Mouse (Mus musculus) granulocyte monocyte progenitor cell, adult 5-6 weeks (primary cell): ENCODE results near the gene Ccr4. TPM values are rescaled to one million over a fixed set of nuclear protein-coding genes. Genes with fewer than 3 reads are reported as not detected.
A peak's percentile ranks its signal among the peaks of the same experiment; 100 is the strongest.

Experiments
- ATAC-seq: replicated peaks from 2 replicates; pipeline ENCODE4 v1.8.0; 2016; ENCODE audit warnings: mild to moderate bottlenecking, moderate TSS enrichment, inconsistent platforms; ENCODE audit not compliant: poor library complexity, severe bottlenecking
- total RNA-seq, 2 experiments: library from RNA; stranded (forward) in 1 of 2; stranded (reverse) in 1 of 2; fragments of 200-712, 200-1000 nt in 1 of 2; fragments of >200 nt in 1 of 2; fragmentation: Nextera tagmentation in 1 of 2; gene quantifications; 2 replicates each; pipeline ENCODE4 v1.2.3; 2014 to 2017

The Ccr4 gene
- total RNA-seq, 2 experiments from 2014 or later, result not detected

DNA sequence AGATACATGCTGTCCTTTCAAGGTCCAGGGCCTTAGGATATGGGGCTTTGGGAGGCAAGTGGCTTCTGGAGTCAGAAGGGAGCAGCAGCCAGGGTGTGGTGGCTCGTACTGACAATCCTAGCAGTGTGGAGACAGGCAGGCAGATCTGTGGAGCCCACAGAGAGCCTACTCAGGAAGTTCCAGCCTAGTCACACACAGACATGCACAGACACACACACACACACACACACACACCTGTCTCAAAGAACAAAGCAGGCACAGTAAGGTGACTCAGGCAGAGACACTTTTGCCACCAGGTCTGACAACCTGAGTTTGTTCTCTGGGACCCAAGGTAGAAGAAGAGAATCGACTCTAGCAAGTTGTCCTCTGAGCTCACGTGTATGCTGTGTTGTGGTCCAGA is 23.8 kb downstream of the Ccr4 start:
- no peak for ATAC-seq

DNA sequence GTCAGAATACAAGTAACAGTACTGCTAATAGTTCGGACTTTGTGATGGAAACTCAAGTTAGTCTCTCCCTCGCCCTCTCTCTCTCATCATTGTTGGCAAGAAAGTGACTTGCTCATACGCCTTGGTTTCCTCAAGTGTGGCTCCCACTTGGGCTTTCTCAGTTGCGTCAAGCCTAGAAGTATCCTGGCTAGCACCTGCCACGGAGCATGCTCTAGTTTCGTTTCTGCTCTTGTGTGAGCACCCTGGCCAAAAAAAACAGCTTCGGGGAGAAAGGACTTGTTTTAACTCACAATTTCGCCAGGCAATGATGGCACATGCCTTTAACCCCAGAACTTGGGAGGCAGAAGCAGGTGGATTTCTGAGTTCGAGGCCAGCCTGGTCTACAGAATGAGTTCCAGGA is 27.7 kb downstream of the Ccr4 start:
- no peak for ATAC-seq

DNA sequence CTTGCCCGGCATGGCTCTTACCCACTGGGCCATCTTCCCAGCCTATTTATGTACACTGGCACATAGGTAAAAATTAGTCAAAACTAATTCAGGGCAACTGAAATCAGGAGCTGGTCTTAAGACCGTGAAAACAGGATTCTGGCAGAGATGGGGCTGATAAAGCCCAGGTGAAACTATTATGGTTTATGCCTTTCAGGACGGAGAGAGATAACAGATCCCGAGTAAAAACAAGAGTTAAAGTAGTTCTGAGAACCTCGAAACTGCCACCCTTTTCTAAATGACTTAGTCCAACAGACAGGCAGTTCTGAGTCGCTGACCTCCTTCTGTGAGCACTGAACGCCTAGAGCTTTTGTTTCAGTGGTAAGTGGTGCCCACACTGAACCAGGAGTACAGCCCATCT is 32.8 kb downstream of the Ccr4 start:
- no peak for ATAC-seq

DNA sequence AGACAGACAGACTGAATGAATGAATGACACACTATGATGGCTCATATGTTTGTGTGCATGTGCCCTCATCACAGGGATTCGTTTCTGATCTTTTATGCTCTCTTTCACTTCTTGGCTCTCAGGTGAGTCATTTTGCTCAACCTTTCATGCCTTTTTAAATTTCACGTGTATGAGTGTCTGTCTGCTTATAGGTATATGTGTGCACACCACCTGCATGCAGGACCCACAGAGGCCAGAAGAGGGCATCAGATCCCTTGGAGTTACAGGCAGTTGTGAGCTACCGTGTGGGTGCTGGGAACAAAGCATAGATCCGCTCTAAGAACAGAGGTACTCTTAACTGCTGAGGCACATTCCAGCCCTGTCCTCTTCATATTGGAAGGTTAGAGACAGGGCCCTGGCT is 36.0 kb downstream of the Ccr4 start:
- no peak for ATAC-seq

DNA sequence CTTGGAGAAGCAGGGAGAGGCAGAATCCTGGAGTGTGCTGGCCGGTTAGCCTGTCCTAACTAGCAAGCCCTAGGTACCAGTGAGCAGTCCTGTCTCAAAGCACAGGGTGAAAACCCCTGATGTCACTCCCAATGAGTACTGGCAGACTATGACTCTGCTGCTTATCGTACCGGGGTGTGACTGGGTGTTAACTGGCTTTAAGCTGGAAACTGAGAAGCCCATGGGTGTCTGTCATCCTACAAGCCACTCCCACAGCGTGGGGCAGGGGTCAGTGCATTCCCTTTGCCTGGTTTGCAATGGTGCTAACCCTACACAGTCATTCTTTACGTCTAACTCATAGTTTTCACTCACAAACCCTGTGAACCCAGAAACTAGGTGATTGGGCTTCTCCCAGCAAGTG is 36.5 kb downstream of the Ccr4 start:
- no peak for ATAC-seq

DNA sequence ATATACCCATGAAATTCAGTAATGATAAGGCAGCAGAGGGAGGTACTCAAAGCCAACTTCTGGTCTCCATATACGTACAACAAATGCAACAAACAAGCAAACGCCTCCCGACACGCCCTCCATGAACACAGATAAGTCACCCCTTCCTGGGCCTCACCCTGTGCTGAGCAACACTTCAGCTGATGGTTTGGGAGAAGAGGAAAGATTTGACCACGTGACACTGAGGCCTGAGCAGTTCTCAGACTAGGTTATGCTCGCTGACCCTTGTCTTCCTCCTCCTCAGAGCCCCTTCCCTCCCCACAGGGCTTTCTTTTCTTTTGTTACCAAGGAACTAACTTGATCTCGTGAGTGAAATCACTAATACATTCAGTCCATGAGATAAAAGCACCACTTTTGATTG is 37.8 kb downstream of the Ccr4 start:
- no peak for ATAC-seq

DNA sequence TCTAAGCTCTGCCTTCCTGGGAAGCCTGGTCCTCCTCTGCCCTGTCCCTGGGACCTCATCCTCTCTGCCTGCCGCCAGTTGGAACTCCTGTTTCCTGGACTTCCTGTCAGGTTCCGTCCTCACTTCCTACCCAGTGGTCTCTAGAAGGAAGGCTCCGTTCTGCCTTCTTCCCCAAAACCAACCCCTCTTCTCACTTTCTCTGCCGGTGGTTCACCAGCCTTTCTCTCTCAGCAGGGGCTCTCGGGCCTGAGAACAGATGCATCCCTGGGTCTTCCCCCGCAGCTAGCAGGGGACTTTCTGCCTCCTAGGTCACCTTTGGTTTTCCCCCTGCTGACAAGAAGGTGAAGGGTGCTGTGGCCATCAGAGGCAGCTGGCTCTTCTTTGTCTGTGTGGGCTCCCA is 39.3 kb downstream of the Ccr4 start:
- no peak for ATAC-seq

DNA sequence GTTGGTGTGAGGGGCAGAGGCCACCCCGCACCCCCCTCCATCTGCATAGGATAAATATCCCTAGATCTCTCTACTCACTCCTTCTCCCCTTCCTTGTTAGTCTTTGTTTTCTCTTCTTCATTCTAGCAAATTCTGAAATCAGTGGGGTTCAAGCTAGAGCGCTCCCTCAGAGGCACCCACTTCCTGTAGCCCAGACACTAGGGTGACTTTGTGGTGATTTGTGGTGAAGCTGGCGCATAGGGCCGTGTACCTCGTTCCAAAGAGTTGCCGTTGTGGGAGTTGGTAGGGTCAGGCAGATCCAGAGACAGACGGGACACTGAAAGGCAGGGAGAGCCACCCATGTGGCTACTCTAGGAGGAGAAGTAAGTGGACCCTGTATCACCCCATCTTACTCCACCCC is 42.1 kb downstream of the Ccr4 start:
- no peak for ATAC-seq

DNA sequence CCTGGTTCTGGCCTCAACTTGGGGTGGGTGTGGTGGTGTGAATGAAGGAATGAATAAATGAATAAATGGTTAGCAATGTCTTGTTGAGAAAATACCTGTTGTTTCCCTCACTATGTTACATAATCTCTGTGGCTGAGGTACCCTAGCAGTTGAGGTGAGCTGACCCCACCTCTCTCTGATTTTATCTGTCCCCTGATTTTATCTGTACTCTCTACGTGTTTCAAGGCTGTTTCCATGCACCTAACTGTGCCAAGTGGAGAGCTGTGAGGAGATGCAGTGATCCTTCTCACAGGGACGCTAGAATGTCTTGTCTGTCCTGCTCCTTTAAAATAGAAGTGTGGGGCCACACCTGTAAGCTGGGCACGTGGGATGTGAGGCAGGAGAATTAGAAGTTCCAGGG is 46.3 kb downstream of the Ccr4 start:
- no peak for ATAC-seq

DNA sequence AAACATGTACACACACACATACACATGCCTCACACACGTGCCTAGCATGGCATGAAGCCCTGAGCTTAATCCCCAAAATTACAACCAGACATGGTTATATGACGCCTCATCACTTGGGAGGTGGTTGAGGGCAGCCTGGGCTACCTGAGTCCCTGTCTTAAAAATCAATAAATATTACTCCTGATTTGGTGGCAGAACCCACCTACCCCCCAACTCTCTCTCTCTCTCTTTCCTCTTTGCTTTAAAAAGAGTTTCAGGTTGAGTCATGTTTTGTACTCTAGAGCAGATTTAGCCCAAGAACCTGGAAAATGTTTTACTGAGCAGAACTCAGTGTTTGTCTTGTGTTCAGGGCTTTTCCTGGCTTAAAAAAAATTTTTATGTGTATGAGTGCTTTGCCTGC is 49.3 kb downstream of the Ccr4 start:
- ATAC-seq, result no peak

DNA sequence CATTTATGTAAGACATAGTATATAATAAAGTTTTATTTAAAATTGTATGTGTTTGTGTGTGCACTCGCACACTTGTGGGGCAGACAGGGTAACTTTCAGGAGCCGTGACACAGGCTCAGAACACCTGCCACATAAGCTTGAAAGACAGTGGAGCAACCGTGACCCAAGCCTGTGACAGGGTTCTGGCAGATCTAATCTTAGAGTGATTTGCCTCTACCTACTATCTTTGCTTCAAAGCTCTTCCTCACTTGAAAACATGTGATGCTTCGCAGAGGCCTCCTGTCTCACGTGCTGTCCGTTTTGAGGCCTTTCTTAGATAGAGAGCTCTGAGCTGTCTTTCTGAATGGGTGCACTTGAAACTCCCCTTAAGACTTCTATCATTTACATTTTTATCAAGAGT is 52.3 kb downstream of the Ccr4 start:
- no peak for ATAC-seq

DNA sequence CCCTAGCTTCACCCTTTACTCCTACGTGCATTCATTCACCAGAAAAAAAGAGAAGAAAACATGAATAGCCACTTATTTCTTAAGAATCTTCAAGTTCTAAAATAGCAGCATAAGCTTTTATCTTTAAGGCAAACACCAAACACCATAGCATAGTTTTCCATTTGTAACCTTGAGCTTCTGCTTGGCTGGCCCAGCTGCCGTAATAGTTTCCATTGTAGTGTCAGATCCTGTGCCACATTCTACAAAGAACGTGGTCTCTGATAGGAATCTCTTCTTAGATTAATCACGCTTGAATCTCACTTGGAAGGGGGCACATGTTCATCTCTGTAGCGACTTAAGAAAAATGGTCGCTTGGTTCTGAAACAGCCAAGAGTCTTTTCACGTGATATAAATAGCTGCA is 53.1 kb downstream of the Ccr4 start:
- no peak for ATAC-seq

DNA sequence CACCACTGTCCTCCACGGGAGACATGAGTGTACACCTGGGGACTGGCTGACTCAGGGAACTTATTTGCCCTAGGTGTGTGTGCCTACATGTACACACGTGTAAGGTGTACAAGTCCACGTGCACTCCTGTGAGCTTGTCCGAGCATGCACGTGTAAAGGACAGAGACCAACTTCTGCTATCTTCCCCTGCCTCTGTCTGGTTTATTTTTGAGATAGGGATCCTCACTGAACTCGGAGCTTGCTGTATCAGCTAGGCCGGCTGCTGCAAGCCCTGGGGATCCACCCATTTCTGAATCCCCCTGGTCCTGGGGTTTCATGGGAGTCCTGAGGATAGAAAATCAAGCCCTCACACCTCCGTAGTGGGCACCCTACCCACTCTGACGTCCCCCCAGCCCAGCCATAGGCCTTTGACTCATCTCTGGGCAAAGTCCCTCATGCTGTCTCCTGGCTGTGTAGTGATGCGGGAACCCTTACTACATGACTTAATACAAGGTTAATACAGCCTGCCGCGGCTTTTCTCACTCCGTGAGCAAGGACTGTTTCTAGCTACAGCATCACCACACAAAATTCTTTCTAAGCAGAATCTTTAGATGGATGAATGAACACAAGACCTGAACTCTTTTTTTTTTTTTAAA is 55.5 kb downstream of the Ccr4 start:
- ATAC-seq, result no peak

DNA sequence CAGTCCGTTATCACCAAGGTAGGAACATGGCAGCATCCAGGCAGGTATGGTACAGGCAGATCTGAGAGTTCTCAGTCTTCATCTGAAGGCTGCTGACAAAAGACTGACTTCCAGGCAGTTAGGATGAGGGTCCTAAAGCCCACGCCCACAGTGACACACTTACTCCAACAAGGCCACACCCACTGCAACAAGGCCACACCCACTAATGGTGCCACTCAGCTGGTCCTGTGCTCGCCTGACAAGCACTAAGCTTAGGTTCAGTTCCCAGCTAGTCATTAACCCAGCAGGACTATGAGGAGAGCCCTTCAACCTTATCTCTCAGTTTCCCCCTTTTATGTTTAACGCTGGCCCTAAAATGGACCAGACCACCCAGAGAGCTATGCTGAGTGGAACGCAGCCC is 56.0 kb downstream of the Ccr4 start:
- no peak for ATAC-seq

DNA sequence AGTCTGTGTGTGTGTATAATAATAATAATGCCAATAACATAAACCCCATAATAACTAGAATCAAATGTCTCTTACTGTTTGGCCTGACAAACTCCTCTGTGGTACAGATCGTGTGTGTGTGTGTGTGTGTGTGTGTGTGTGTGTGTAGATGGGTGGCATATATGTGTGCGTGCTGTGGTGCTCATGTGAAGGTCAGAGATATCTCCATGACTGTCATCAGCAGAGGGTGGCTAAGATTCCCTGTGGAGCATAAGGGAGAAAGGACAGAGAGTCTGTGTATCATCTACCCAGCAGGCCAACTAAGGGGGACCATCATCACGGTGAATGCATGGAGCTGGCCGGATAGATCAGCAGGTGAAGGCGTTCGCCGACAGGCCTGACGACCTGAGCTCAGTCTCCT is 57.8 kb downstream of the Ccr4 start:
- ATAC-seq, result no peak

DNA sequence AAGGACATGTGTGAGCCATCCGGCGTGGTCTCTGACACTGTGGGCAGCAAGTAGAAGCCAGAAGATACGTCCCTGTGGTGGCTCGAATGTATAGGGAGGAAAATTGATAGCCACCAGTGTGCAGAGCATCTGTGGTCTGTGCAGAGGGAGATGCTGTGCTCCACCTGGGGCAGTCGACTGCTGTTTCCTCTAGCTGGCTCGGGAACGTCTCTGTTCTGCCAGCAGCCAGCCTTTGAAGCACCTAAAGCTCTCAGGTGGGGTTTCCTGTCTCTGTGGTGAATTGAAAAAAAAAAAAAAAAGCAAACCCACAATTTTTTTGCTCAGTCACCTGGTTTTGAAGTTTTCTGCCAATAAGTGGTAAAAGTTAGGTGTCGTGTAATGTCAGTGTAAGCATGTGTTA is 61.4 kb downstream of the Ccr4 start:
- no peak for ATAC-seq

DNA sequence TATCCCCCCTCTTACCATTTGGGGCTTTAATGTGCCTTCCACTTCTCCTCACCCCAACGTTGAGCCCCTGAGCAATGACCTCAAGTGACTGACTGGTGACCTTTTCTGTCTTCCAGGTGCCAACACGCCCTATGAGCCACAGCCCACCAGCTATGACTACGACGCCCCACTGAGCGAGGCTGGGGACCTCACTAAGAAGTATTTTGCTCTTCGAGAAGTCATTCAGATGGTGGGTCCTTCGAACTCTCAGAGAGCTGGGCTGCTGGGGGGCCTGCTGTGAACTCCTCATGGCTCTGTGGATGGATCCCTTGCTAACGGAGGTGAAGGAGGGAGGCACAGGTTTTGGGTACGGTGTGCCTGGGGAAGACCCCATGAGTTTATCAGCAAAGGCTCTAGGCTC is 61.8 kb downstream of the Ccr4 start:
- ATAC-seq, result no peak

DNA sequence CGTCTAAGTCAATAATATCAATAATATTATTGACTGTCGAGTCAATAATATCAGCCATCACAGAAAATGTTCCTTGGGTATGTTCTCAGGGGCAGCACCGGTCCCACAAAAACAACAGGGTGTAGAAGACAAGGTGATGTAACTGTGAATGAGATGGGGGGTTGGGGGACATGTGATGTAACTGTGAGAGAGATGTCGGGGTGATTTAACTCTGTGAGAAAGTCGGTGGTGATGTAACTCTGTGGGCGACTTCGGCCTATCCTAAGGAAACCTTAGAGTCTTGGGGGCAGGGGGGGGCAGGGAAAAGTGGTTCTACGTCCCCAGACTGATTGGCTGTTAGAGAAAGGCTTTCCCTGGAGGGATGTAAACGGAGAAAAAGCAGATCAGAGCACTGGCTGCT is 62.5 kb downstream of the Ccr4 start:
- ATAC-seq, result peak; percentile 84

DNA sequence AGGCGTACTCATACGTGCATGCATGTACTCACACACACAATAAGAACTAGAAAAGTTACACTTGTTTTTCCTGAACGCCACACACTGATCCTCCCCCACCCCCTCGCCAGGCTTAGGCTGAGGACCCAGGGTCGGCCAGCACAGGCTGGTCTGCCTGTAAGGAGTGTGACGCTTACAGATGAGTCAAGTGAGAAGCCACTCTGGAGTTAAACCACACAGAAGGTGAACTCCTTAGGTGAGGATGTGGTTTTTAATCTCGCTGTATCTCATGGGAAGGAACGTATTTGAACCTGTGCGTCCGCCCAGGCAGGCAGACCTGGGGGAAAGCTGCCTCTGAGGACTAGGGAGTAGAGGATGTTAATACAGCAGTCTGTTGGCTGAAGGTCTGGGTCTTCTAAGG is 64.2 kb downstream of the Ccr4 start:
- no peak for ATAC-seq
